Mouse (Mus musculus) neural tube, embryonic 10.5 days (tissue): Measurements from ENCODE around the gene Mpdu1.
"Not testable (repeated sequence)": the region's sequence is repeated elsewhere in the genome, so short reads cannot be mapped to it uniquely, and the experiment has no call there.

ENCODE experiments used
- DNase-seq: peaks from one replicate; pipeline ENCODE4 v3.0.0-alpha.2; 2017; ENCODE audit warnings: low spot score; ENCODE audit errors: extremely low spot score

Mpdu1 gene

GRCm38 (mm10) chr11:69662213-69662966 lies at the start of gene Mpdu1:
Mpdu1 (minus strand) TSS chr11:69662642.
- DNase-seq: peak; percentile 94

- no peak for DNase-seq
These were observed 48.6 kb upstream of the Mpdu1 start for GRCm38 (mm10) chr11:69711082-69711481.

- no peak for DNase-seq
These were observed 48.0 kb upstream of the Mpdu1 start for GRCm38 (mm10) chr11:69710470-69710869.

DNA sequence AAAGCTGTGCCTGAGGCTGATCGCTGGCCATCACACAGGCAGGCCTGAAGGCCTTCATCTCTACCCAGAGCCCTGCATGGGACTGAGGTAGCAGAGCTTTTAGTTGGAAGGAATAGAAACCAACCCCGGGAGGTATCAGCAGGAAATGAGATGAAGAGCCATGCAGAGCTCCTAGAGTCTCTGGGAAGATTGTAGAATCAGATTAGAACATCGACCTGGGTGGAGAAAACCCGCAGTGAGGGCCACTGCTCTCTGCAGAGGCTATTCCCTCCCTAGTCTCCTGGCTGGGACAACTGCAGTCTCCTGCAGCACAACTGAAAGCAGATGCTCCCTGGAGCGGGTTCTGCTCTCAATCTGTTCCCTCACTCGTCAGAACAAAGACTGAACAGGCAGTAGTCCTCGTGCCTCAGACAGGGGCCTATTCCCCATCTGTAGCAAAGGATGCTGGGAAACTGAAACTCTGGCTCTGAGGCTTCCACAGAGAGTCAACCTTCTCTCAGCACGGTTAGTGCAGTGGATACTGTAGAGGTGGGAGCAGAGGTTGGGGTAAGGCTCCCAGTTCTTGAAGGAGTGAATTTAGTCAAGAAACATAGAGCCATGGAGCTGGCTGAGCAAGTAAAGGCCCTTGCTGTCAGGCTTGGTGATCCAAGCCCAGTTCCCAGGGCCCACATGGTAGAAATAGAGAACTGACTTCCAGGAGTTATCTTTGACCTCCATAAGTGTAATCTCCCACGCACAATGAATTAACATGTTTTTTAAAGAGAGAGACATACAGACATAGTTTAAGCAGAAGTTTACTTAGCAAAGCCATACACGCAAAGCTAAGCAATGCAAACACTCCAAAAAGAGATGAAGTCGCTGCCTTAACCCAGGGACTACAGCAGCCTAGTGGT lies 47.4 kb upstream of the Mpdu1 start:
- DNase-seq: no peak

DNA sequence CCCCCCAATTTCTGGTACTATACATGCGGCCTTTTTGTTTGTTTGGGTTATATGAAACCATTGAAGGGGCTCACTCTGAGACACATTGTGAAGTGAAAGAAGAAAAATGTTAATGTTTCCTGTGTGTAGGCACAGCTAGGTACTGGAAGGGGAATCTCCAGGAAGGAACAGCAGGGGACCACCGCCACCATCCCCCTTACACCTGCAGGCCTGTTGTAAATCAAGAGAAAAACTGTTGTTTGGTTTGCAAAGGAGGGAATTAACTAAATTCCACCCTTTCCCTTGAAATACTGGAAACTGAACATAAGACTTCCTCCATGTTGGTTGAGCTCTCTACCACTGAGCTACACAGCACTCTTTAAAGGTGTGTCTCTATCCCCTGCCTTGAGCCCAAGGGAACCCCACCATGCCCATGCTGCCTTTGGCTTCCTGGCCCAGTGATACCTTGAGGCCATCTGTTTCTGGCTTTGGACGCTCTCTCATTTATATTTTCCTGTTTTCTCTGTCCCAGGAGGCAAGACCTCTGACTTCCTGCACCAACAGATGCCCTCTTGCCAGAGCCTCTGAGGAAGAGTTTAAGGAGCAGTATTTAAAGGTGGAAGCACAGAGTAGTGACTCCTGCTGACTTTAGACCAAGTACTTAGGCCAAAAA lies 46.3 kb upstream of the Mpdu1 start:
- DNase-seq: no peak

DNA sequence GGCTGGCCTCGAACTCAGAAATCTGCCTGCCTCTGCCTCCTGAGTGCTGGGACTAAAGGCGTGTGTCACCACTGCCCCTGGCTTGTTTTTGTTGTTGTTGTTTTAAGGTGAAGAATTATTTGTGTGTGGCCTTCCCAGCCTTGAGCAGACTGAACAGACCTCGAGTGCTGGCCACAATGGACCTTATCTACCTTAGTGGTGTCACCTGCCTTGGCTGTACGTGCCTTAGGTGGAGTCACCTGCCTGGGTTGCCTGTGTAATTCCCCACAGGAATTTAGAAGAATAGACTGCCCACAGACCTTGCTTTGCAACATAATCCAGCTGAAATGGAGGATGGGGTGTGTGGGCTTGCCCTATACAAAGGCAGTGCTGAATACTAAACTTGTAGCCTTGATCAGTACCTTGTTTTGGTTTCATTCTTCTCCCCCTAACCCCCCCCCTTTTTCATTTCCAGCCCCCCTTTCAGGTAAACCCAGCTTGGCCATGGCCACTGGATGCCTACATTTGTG lies 45.5 kb upstream of the Mpdu1 start:
- DNase-seq: no peak

GRCm38 (mm10) chr11:69707480-69707847 lies 45.0 kb upstream of the Mpdu1 start:
- no peak for DNase-seq

DNA sequence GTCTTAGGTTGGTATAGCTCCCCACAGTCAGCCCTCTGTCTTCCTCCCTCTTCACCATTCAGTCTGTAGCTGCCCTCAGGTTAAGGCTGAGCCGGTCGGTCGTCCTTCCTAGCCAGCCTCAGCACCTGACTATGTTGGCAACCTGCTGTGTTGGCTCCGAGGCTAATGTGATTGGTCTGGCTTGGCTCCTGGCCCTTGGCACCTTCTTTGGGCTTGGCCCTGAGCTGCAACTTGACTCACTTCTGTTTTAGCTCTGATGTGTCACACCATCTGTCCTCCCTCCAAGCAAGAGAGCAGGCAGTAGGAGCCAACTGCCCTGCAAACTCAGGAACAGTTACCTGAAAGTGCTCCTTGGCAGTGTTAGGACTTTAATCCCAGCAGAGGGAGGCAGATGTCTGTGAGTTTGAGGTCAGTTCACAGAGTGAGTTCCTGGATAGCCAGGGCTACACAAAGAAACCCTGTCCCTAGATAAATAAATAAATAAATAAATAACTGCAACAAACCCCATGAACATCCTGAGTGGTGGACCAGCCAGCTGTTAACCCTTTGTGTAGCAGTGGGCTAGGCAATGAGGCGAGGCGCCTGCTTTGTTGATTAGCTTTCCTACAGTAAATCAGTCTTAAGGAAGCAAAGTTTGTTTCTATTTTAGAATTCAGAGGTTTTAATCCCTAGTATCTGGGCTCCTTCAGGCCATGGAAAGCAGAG lies 44.5 kb upstream of the Mpdu1 start:
- no peak for DNase-seq

DNA sequence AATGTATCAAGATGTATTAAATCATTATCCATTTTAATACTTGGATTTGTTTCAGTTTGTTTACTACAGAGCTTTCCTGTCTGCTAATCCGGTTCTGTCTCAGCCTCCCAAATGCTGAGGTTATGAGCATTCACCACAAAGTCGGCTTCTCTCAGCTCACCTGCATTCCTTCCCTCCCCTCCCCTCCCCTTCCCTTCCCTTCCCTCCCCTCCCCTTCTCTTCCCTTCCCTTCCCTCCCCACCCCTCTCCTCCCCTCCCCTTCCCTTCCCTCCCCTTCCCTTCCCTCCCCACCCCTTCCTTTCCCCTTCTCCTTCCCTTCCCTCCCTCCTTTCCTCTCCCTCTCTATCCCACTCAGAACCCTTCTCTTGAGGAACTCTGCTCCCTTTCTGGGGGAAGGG lies 42.2 kb upstream of the Mpdu1 start:
- DNase-seq: no peak

DNA sequence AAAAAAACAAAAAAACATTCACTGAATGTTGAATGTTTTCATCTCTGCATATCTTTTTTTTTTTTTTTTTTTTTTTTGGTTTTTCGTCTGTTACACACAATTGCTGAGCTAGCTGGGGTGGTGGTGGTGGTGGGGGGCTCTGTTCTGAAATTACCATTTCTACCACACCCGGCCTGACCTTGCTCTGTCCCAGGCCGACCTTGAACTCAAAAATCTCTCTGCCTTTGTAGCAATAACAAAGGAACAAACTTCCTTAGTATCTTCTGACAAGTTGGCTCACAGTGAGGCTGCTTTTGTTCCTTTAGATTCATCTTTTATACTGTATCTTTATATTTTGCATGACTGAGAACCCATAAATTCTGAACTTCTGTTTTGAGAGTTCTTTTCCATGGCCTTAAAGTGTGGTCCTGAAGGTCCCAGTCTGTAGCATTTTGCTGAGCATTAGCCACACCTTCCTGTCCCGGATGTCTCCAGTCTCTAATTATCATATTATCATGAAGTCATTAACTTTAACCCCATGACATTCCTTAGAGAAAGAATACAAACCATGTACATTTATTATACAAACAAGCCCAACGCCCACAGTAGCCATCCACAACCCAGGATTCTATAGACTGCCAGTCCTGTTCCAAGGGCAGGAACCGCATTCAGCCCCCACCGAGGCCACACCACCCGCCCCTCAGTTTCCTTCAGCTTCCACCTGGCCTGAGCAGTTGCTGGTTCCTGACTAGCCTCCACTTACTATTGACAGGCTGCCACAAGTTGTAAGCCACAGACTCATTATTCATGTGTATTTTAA lies 41.6 kb upstream of the Mpdu1 start:
- DNase-seq: no peak

DNA sequence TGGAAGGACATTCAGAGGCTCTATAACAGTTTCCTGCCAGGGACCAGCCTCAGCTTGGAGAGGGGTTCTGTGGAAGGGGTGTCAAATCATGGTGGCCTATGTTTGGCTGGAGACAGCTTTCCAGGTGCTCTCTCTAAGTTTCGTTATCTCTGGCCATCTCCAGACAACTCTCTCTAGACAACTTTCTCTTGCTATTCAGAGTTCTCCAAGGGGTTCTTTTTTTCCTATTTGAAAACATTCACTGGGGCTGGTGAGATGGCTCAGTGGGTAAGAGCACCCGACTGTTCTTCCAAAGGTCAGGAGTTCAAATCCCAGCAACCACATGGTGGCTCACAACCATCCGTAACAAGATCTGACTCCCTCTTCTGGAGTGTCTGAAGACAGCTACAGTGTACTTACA lies 40.9 kb upstream of the Mpdu1 start:
- DNase-seq: not testable (repeated sequence)

DNA sequence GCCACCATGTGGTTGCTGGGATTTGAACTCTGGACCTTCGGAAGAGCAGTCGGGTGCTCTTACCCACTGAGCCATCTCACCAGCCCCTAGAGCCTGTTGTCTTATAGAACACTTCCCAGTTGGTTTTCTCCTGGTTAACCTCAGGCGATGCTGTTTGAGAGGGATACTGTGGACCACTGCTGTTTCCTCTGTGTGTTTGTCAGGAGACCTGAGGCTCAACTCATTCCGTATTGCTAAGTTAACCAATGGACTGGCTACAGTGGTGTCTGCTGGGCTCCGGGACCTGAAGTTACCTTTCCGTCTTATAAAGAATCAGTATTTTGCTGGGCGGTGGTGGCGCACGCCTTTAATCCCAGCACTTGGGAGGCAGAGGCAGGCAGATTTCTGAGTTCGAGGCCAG lies 40.4 kb upstream of the Mpdu1 start:
- DNase-seq: not testable (repeated sequence)

- DNase-seq: no peak
These were observed 37.2 kb upstream of the Mpdu1 start for GRCm38 (mm10) chr11:69699595-69699994.

DNA sequence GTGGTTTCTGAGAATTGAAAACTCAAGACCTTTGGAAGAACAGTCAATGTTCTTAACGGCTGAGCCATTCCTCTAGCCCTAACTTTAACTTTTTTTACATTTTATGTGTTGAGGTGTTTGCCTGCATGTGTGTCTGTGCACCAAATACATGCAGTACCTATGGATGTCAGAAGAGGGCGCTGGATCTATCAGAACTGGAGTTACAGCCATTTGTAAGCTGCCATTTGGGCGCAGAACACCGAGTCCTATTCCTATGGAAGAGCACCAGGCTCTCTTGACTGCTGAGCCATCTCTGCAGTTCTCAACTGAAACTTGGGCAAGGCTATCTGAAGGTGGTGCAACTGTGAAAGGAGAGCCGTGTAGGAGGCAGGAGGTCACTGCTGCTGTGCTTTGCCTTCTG lies 36.1 kb upstream of the Mpdu1 start:
- no peak for DNase-seq

DNA sequence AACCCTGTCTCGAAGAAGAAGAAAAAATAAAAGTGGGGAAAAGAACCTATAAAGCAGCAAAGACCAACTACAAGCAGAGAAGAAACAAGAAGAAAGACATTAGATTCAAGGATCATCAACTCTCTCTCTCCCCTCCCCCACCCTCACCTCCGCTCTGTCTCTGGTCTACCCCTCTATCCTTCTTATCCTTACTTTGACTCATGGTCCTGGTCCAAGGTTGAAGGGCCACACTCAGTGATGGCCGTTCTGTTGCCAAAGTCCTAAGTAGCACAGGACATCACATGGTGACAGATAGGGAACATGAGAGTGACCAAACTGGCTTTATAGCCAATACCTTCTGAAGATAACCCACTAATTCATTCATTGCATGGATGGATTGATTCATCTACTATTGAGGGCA lies 35.0 kb upstream of the Mpdu1 start:
- no peak for DNase-seq

DNA sequence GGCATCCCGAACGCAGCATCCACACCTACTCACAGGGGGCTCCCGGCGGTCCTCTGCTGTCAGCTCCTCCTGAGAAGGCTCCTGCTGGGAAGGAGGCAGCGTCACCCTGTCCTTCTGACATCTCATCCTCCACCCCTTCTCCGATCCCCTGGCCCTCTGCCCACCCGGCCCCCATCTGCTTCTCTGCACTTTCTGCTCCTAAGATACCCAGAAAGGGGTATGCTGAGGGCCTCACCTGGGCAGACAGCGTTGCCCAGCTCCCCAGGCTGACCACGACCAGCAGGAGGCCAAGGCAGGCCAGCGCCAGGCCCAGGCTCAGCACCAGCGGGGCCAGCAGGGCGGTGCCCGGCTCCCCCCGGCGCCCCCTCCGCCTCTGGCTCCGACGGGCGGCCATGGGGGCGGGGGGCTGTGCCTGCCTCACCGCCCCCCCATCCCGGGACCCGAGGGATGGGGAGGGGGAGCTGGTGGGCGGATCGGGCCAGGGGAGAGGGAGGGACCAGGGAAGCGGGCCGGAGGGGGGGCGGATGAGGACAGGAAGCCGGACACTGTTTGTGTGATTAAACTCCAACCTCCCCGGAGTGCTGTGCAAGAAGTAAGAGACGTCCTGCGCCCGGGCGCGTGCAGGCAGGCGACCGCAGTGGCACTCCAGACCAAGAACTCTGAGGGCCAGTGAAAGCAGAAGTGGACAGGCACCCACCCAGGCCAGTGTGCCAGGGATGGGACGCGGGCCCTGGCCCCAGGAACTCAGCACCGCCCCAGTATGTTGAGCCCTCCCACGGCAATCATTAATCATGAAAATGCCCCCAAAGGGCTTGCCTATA lies 33.1 kb upstream of the Mpdu1 start, which contains the start of the genes Tnfsf12 and Tnfsfm13:
Tnfsf12 (minus strand) TSS at position 489 of the 821 bp plus-strand sequence.
Tnfsfm13 (minus strand) TSS at position 738 of the 821 bp plus-strand sequence.
- DNase-seq: peak; percentile 66

DNA sequence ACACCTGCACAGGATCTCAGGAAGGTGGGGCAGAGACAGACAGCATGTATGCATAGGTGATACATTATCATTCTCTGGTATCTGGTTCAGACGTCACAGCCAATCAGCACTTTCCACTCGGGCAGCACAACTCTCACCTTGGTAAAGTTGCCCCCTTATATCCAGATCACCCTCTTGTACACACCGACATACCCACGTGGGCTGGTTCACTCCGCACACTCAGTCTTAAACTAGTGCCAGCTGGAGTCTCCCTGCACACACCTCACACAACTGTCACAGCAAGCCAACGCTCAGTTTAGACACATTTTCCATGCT lies 32.6 kb upstream of the Mpdu1 start:
- no peak for DNase-seq

GRCm38 (mm10) chr11:69693421-69693965 lies 31.1 kb upstream of the Mpdu1 start:
- no peak for DNase-seq

DNA sequence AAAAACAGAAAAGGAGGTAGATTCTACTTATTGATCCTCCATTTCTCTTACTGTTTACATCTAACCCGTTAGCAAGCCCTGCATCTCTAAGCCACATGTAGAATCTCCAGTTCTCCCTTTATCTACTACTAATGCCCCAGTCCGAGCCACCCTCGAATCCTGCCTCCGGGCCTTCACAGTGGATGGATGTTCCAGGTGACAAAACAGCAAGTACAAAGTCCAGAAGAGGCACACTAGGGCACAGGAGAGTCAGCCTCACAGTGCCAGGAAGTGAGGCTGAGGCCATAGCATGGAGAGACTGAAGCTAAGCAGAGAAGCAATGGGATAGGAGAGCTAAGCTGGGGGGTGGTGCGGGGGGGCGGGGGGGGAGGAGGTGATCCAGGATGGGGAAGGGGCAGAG lies 30.4 kb upstream of the Mpdu1 start:
- no peak for DNase-seq
